Mouse (Mus musculus): Measurements from ENCODE around the gene Prkcsh.

DNA sequence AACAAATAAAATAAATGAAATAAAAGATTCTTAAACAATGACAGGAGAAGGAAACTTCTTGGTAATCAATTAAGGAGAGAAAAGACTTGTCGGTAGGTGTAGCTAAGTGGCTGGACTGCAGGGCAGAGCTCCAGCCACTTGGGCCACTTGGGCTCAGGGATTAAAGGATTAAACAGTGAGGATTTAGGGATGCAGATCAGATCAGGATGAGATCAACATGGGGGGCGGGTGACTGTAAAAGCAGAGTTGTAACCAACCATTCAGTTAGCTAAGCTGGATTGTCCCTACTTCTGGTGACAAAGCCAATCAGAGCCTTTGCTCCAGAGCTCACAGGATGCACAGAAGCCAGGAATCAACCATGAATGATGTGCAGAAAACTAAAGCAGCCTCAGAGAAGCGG, 18.7 kb upstream of the Prkcsh start:
- TF ChIP-seq CHD2 (IDR thresholded peaks at IDR 0.05; ENCODE audit: low read depth, low read length) (no peak), ZC3H11A (IDR thresholded peaks at IDR 0.05; ENCODE audit: borderline replicate concordance, low read depth, low read length) (no peak)
